Mouse (Mus musculus) C2C12 (cell line): Measurements from ENCODE around the gene Dagla. TPM values are rescaled to one million over a fixed set of nuclear protein-coding genes. Genes with fewer than 3 reads are reported as not detected.

ENCODE experiments used
- H3K27me3 ChIP-seq: one replicate; pipeline ENCODE4 v1.6.1; 2011; ENCODE audit not compliant: control insufficient read depth, insufficient read depth, insufficient read length
- H3K36me3 ChIP-seq: one replicate; pipeline ENCODE4 v1.6.1; 2011; ENCODE audit not compliant: control insufficient read depth, insufficient read depth
- H3K4me3 ChIP-seq: one replicate; pipeline ENCODE4 v1.5.1; 2011; ENCODE audit warnings: mild to moderate bottlenecking, control low read depth; ENCODE audit not compliant: poor library complexity, insufficient read depth, severe bottlenecking
- H3K79me2 ChIP-seq: one replicate; pipeline ENCODE4 v1.6.1; 2011; ENCODE audit not compliant: control insufficient read depth, insufficient read depth
- H3K79me3 ChIP-seq: one replicate; pipeline ENCODE4 v1.6.1; 2011; ENCODE audit warnings: low read depth, control low read depth
- H3ac ChIP-seq: one replicate; pipeline ENCODE3; 2011; ENCODE audit warnings: low read depth; ENCODE audit not compliant: control insufficient read depth, insufficient read length
- CEBPB ChIP-seq: IDR thresholded peaks from one replicate; pipeline ENCODE4 v1.6.1; 2011; ENCODE audit warnings: low read depth, mild to moderate bottlenecking, control low read depth, moderate library complexity
- CTCF ChIP-seq: IDR thresholded peaks from one replicate; pipeline ENCODE4 v1.5.1; 2011; ENCODE audit not compliant: control insufficient read depth, insufficient read depth, insufficient read length
- FOSL1 ChIP-seq: IDR thresholded peaks from one replicate; pipeline ENCODE4 v1.8.0; 2011; ENCODE audit warnings: mild to moderate bottlenecking, low read length; ENCODE audit not compliant: poor library complexity, insufficient read depth, severe bottlenecking
- MAX ChIP-seq: IDR thresholded peaks from one replicate; pipeline ENCODE4 v1.6.1; 2011; ENCODE audit warnings: mild to moderate bottlenecking, control low read depth
- MYOD1 ChIP-seq: IDR thresholded peaks from one replicate; pipeline ENCODE4 v1.6.1; 2011; ENCODE audit warnings: low read depth; ENCODE audit not compliant: control insufficient read depth, insufficient read length
- MYOG ChIP-seq: IDR thresholded peaks from one replicate; pipeline ENCODE4 v1.6.1; 2011; ENCODE audit not compliant: control insufficient read depth, insufficient read length; ENCODE audit errors: extremely low read depth
- USF1 ChIP-seq: IDR thresholded peaks from one replicate; pipeline ENCODE4 v1.6.1; 2011; ENCODE audit warnings: low read depth, mild to moderate bottlenecking, control low read depth, moderate library complexity
- polyA plus RNA-seq: library from polyadenylated mRNA; unstranded; fragments of >200 nt; fragmentation: generic; extraction: Trizol; gene quantifications from one replicate; pipeline ENCODE4 v1.2.1, GENCODE M21; 2012; ENCODE audit warnings: missing spikeins

Gene Dagla
- polyA plus RNA-seq, 1 experiment: 8.3 TPM

DNA sequence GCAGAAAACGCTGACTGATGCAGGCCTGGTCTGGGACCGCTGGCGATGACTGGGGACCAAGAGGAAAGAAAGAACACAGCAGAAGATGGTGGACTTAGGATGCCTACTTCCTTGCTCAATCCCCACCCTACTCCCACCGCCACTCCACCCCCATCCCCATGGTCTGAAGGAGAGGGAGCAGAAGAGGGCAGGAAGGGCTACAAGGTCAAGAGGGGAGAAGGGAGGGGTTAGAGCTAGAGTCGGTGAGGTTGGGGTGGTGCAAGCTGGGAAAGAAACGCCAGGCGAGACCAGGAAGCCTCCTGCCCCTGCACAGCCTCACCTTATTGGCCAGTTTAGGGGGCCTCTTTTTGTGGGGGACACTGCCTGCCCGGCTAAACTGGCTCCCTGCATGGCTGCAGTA lies 88.6 kb downstream of the Dagla start:
- Histone ChIP-seq H3K27me3 (peaks cover 17% of the 10 kb centered on the region), H3ac (no peak overlapping the region), H3K79me3 (no peaks in the 10 kb centered on the region), H3K36me3 (no peaks in the 10 kb centered on the region), H3K79me2 (no peaks in the 10 kb centered on the region), H3K4me3 (no peak overlapping the region)
- TF ChIP-seq MAX: no peak
- no peak for TF ChIP-seq CTCF
- no peak for TF ChIP-seq FOSL1
- no peak for TF ChIP-seq CEBPB
- TF ChIP-seq MYOD1: no peak
- no peak for TF ChIP-seq USF1
- no peak for TF ChIP-seq MYOG

DNA sequence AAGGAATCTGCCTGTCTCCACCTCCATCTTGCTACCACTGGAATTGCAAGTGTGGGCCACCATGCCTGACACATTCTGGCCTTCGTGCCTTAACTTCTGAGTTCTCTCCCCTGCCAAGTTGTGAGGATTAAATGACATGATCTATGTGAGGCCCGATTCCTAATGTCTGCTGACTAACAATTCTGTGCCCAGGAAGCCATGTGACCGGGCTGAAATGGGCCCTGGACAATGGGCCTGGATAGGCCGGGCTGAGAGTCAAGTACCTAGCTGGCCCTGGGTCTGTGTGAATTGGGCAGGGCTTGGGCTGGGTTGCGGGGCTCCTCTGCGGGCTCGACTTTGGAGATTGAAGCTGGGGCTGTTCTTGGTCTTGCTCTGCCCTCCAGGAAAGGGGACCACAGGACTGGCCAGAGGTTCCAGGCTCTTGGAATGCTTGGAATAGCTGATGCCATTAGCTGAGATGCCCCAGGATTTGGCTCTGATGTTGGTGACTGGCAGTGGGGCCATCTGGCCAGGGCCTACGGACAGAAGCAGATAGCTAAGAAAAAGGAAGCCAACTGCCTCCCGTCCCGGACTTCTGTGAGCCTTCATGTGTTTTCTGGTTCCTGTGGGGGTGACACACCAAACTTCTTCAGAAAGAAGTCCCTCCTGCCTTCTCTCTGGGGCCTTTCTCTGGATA lies 90.7 kb downstream of the Dagla start:
- Histone ChIP-seq H3K27me3 (peaks cover 14% of the 10 kb centered on the region), H3K4me3 (no peak overlapping the region), H3ac (no peak overlapping the region), H3K79me2 (no peaks in the 10 kb centered on the region), H3K36me3 (peaks cover 5% of the 10 kb centered on the region), H3K79me3 (no peaks in the 10 kb centered on the region)
- TF ChIP-seq MAX: no peak
- no peak for TF ChIP-seq MYOD1
- no peak for TF ChIP-seq MYOG
- no peak for TF ChIP-seq CTCF
- no peak for TF ChIP-seq CEBPB
- no peak for TF ChIP-seq USF1
- TF ChIP-seq FOSL1: no peak

DNA sequence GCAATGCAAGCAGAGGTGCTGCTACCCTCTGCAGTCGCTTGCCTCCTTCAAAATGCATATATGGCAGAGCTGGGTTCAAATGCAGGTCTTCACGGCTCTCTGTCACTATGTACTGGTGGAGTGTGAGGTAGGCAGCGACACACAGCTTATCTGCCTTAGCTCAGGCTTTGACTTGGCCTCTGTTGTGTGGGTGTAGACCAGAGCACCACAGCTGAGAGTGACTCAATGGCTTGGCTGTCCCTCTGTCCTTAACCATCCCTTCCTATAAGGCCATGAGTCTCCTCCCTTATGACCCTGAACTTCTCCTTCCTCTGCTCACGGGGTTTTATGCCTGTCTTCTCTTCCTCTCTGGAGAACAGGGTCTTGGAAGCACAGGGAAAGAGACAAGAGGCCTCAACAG lies 93.8 kb downstream of the Dagla start:
- no peaks in the 10 kb centered on the region for H3K27me3 ChIP-seq
- TF ChIP-seq MAX (no peak), CTCF (no peak), USF1 (no peak), FOSL1 (no peak), MYOD1 (no peak), MYOG (no peak), CEBPB (no peak)
- peaks cover 18% of the 10 kb centered on the region for H3K36me3 ChIP-seq
- H3K79me3 ChIP-seq: peaks cover 2% of the 10 kb centered on the region
- H3K4me3 ChIP-seq: no peak overlapping the region
- H3ac ChIP-seq: no peak overlapping the region
- peaks cover 4% of the 10 kb centered on the region for H3K79me2 ChIP-seq

- peaks cover 21% of the 10 kb centered on the region for H3K36me3 ChIP-seq
- peaks cover 16% of the 10 kb centered on the region for H3K79me3 ChIP-seq
- TF ChIP-seq CTCF: no peak
- TF ChIP-seq MAX: no peak
- no peak for TF ChIP-seq CEBPB
- no peak for TF ChIP-seq FOSL1
- no peak for TF ChIP-seq USF1
- TF ChIP-seq MYOG: no peak
- no peak for TF ChIP-seq MYOD1
- H3K27me3 ChIP-seq: no peaks in the 10 kb centered on the region
- no peak overlapping the region for H3K4me3 ChIP-seq
- H3ac ChIP-seq: no peak overlapping the region
- H3K79me2 ChIP-seq: peaks cover 25% of the 10 kb centered on the region
Measured at GRCm38 (mm10) chr19:10208851-10209250, 95.8 kb downstream of the Dagla start.

DNA sequence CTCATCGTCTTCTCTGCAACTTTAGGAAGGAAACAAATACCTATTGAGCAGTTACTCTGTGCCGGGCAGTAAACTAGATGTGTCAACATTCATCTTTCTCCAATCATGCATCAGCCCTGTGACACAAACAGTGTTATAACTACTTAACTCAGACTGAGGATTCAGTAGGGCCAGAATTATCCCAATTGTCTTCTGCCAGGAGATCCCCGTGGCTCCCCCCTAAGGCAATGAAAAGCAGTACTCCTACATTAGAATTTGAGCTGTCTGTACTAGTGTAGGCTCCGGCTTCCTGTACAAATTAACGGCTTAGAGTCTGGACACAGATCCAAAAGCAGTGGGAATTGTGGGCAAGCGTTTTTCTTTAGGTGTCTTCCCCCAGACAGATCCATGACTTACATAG lies 99.6 kb downstream of the Dagla start:
- Histone ChIP-seq H3K79me2 (peaks cover 62% of the 10 kb centered on the region), H3K79me3 (peaks cover 46% of the 10 kb centered on the region), H3K27me3 (no peaks in the 10 kb centered on the region), H3K36me3 (peaks cover 41% of the 10 kb centered on the region), H3K4me3 (peak overlapping the region; percentile 90), H3ac (no peak overlapping the region)
- no peak for TF ChIP-seq MYOG
- no peak for TF ChIP-seq CEBPB
- TF ChIP-seq MAX: no peak
- TF ChIP-seq FOSL1: no peak
- no peak for TF ChIP-seq CTCF
- no peak for TF ChIP-seq USF1
- no peak for TF ChIP-seq MYOD1

GRCm38 (mm10) chr19:10204616-10205001 lies 100.1 kb downstream of the Dagla start:
- Histone ChIP-seq H3K79me2 (peaks cover 62% of the 10 kb centered on the region), H3K79me3 (peaks cover 47% of the 10 kb centered on the region), H3ac (peak overlapping the region; percentile 47), H3K4me3 (peak overlapping the region; percentile 90), H3K36me3 (peaks cover 46% of the 10 kb centered on the region), H3K27me3 (no peaks in the 10 kb centered on the region)
- TF ChIP-seq MYOG (no peak), FOSL1 (no peak), CEBPB (peak; percentile 39), CTCF (no peak), USF1 (no peak), MAX (peak; percentile 49), MYOD1 (no peak)
